Mouse (Mus musculus) ES-Bruce4 (cell line): ENCODE data around the gene Emx2. TPM values are rescaled to one million over a fixed set of nuclear protein-coding genes. Genes with fewer than 3 reads are reported as not detected.

ENCODE experiments used
- H3K27ac ChIP-seq: 2 replicates; pipeline ENCODE4 v1.5.1; 2012; ENCODE audit warnings: low read length, inconsistent platforms; ENCODE audit not compliant: insufficient read depth
- H3K27me3 ChIP-seq: 2 replicates; pipeline ENCODE4 v1.6.1; 2012; ENCODE audit warnings: mild to moderate bottlenecking, low read length, inconsistent platforms; ENCODE audit not compliant: control insufficient read depth, poor library complexity, insufficient read depth, severe bottlenecking
- H3K36me3 ChIP-seq: 2 replicates; pipeline ENCODE4 v1.6.1; 2012; ENCODE audit warnings: inconsistent platforms, mild to moderate bottlenecking, low read length, moderate library complexity; ENCODE audit not compliant: control insufficient read depth, poor library complexity, insufficient read depth, severe bottlenecking
- H3K4me1 ChIP-seq: one replicate; pipeline ENCODE4 v1.8.1; 2011; ENCODE audit warnings: low read length; ENCODE audit not compliant: control insufficient read depth, insufficient read depth
- H3K4me3 ChIP-seq: 2 replicates; pipeline ENCODE4 v1.5.1; 2011; ENCODE audit warnings: low read depth, mild to moderate bottlenecking, low read length
- H3K9ac ChIP-seq: 2 replicates; pipeline ENCODE4 v1.6.1; 2012; ENCODE audit warnings: low read depth, mild to moderate bottlenecking, inconsistent platforms; ENCODE audit not compliant: poor library complexity, severe bottlenecking
- H3K9me3 ChIP-seq: replicated peaks from 2 replicates; pipeline ENCODE4 v1.6.1; 2012; ENCODE audit warnings: mild to moderate bottlenecking, low read length, inconsistent platforms; ENCODE audit not compliant: control insufficient read depth, poor library complexity, insufficient read depth, severe bottlenecking
- CTCF ChIP-seq: IDR thresholded peaks from one replicate; pipeline ENCODE4 v1.8.1; 2011; ENCODE audit warnings: low read depth, low read length
- EP300 ChIP-seq: IDR thresholded peaks from 2 replicates; pipeline ENCODE4 v1.6.1; 2011; ENCODE audit warnings: low read depth, low read length; ENCODE audit not compliant: insufficient read depth
- POLR2A ChIP-seq: IDR thresholded peaks from one replicate; pipeline ENCODE4 v1.8.1; 2011; ENCODE audit warnings: low read length; ENCODE audit not compliant: insufficient read depth
- polyA plus RNA-seq: library from polyadenylated mRNA; stranded (reverse); fragments of >200 nt; gene quantifications from 2 replicates; pipeline ENCODE4 v1.2.4, GENCODE M21; 2011; ENCODE audit warnings: low read depth; ENCODE audit not compliant: missing spikeins, insufficient read depth, insufficient read length

Gene Emx2
- polyA plus RNA-seq, 1 experiment, result 0.51 TPM

DNA sequence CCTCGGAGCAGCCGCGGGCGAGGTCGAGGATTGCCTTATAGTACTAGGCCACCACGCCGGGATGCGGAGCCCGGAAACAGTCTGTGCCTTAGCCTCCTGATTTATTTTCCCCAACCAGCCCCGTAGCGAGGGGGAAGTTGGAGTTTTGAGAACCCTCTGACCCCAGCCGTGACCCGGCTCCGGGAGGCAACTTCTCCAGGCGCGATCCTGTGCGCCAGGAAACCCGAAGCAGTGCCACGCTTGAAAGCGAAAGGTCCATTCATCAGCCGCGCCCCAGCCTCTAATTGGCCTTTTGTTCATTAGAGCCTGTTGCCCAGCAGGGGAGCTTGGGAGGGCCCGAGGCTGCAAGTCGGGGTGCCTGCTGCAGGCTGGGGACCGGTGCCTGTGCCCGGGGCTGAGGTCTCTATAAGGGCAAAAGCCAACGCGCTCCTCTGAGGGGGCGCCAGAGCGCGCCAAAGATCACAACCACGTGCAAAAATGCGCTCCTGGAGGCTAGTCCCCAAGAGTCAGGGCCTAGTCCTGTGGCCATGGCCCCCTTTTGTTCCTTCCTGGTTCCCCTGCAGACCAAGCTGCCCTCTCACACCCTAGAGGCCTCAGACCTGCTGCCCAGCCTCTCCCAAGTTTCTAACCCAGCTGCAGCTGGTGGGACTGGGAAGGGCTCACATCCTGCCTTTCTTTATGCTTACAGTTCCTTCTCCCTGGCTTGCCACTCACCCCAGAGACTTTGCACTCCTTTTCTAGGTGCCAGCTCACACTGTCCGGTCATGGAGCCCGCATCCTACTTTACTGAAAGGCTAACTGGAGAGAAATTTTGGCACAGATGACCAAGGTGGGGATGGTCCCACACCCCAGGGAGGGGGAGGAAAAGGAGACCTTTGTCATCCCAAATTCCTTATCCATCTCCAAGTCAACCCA is 11.1 kb downstream of the Emx2 start:
- H3K4me1 ChIP-seq, result no peaks in the 10 kb centered on the region
- no peak overlapping the region for H3K9ac ChIP-seq

GRCm38 (mm10) chr19:59470074-59470630 is 12.0 kb downstream of the Emx2 start:
- H3K9me3 ChIP-seq, result no peaks in the 10 kb centered on the region
- TF ChIP-seq POLR2A, result no peak
- TF ChIP-seq CTCF, result no peak
- TF ChIP-seq EP300, result no peak
- H3K27me3 ChIP-seq, result peaks cover 14% of the 10 kb centered on the region
- H3K9ac ChIP-seq, result no peak overlapping the region
- no peaks in the 10 kb centered on the region for H3K36me3 ChIP-seq
- no peaks in the 10 kb centered on the region for H3K4me1 ChIP-seq
- H3K27ac ChIP-seq, result no peak overlapping the region
- no peak overlapping the region for H3K4me3 ChIP-seq

More for the DNA sequence above, 11.1 kb downstream of the Emx2 start:
- Histone ChIP-seq H3K9me3 (no peaks in the 10 kb centered on the region), H3K27ac (no peak overlapping the region), H3K27me3 (peaks cover 14% of the 10 kb centered on the region), H3K36me3 (no peaks in the 10 kb centered on the region), H3K4me3 (no peak overlapping the region)
- TF ChIP-seq CTCF (peak; percentile 28), EP300 (no peak)

- Histone ChIP-seq H3K4me1 (no peaks in the 10 kb centered on the region), H3K9ac (no peak overlapping the region), H3K4me3 (no peak overlapping the region), H3K9me3 (no peaks in the 10 kb centered on the region), H3K27me3 (peaks cover 12% of the 10 kb centered on the region), H3K36me3 (no peaks in the 10 kb centered on the region), H3K27ac (no peak overlapping the region)
- TF ChIP-seq EP300 (no peak), POLR2A (no peak), CTCF (no peak)
These were observed 12.7 kb downstream of the Emx2 start for GRCm38 (mm10) chr19:59470913-59471312.

DNA sequence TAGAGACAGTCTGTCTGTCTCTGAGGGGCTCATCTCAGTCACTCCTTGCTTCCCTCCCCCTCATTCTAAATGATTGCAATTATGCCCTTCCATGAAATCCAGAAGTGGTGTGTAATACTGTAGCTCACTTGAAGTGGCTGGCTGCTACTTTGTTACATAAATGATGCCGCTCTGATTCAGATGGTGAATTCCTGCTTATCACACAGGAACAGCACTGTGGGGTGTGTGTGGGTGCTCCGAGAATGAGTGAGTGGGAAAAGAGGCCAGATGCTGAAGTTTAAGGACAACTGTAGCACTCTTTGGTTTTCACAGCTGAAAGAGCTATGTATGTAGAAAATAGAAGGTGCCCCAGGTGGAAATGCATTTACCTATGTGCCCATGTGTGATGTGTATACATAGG is 14.7 kb downstream of the Emx2 start:
- no peak for TF ChIP-seq CTCF
- Histone ChIP-seq H3K9ac (no peak overlapping the region), H3K27ac (no peak overlapping the region), H3K36me3 (no peaks in the 10 kb centered on the region), H3K4me1 (no peaks in the 10 kb centered on the region), H3K27me3 (peaks cover 8% of the 10 kb centered on the region), H3K9me3 (no peaks in the 10 kb centered on the region), H3K4me3 (no peak overlapping the region)

DNA sequence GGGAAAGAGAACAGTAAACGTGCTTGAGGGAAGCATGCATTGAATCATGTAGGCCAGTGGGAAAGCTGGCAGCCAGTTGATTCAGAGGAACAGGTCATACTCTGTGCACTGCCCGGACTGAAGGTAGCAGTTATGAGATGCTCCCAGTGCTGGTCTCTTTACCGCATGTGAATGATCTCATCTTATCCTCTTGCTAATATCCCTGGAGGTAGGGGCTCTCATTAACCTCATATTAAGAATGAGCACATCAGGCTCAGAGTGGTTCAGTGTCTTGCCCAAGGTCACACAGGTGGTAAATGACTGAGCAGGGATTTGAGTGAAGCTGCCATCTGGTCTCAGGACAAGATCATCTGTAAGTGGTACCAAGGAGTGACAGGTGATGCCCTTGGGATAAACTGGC is 21.7 kb downstream of the Emx2 start:
- no peak for TF ChIP-seq POLR2A
- no peak for TF ChIP-seq EP300
- no peak for TF ChIP-seq CTCF
- Histone ChIP-seq H3K27ac (no peak overlapping the region), H3K9ac (no peak overlapping the region), H3K4me3 (no peak overlapping the region), H3K9me3 (no peaks in the 10 kb centered on the region), H3K27me3 (no peaks in the 10 kb centered on the region), H3K36me3 (no peaks in the 10 kb centered on the region), H3K4me1 (no peaks in the 10 kb centered on the region)

- TF ChIP-seq POLR2A, result no peak
- no peak for TF ChIP-seq CTCF
- TF ChIP-seq EP300, result no peak
- H3K4me3 ChIP-seq, result no peak overlapping the region
- no peak overlapping the region for H3K27ac ChIP-seq
- H3K9me3 ChIP-seq, result no peaks in the 10 kb centered on the region
- no peaks in the 10 kb centered on the region for H3K4me1 ChIP-seq
- H3K36me3 ChIP-seq, result no peaks in the 10 kb centered on the region
- H3K9ac ChIP-seq, result no peak overlapping the region
- no peaks in the 10 kb centered on the region for H3K27me3 ChIP-seq
These were observed 22.4 kb downstream of the Emx2 start for GRCm38 (mm10) chr19:59480563-59480962.
